Mouse (Mus musculus) left cerebral cortex, adult 9 months (tissue): ENCODE measurements at regions not wholly inside any gene's neighbourhood (a gene's known extent, or its start where the extent isn't known, plus 50 kb on each side); places are given as distances from the start of the nearest gene placed in this dataset.
"Not testable (repeated sequence)": the region's sequence is repeated elsewhere in the genome, so short reads cannot be mapped to it uniquely, and the experiment has no call there.

Source experiments
- DNase-seq, 2 experiments: peaks; one replicate each; pipeline ENCODE4 v3.0.0; 2022; ENCODE audit warnings: low spot score in 2 of 2

DNA sequence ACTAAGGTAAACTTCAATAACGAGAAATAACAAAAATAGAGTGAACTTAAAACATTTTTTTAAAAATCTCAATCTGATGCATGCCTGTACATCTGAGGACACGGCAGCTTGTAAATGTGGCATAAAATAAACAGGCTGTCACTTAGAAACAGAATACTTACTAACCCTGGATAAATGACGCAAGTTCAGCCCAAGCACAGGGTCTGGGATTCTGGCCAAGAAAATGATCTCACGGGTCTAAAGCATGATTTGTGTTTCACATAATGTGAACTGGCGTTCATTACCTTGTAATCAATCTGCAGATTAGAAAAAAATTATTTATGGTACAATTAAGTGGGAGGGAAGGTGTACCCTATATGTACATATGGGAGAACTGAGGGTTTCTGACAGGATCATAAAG lies 512.1 kb upstream of the Vrk2 start:
- DNase-seq, result no peak

DNA sequence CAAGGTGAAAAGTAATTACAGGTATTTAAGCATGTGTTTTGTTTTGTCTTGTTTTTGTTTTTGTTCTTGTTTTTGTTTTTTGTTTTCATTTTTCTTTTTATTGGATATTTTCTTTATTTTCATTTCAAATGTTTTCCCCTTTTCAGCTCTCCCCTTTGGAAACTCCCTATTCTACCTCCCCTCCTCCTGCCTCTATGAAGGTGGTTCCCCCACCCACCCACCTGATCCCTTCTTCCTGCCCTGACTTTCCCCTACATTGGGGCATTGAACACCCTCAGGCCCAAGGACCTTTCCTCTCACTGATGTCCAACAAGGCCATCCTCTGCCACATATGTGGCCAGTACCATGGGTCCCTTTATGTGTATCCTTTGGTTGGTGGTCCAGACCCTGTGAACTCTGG lies 509.1 kb upstream of the Vrk2 start:
- no peak for DNase-seq

- DNase-seq, result no peak
These were observed 508.2 kb upstream of the Vrk2 start for GRCm38 (mm10) chr11:27102045-27102444.

- DNase-seq, result no peak
These were observed 502.8 kb upstream of the Vrk2 start for GRCm38 (mm10) chr11:27096615-27097014.

DNA sequence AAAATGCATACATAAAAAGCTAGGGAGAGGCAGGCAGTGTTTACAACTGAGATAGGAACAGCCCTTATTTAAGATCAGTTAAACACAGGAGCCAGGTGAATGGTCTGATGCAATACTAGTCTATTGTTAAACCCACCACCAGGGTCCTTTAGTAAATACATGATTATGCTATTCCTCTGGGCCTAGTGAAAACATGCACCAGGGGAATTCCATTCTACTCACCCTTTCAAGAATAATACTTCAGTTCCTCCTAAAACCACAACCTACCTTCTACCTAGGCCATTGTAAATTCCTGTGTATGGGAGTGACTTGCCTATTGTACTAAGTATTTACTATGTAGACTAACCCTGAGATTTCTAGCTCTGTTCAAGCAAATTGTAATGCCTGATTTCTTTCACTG lies 501.7 kb upstream of the Vrk2 start:
- not testable (repeated sequence) for DNase-seq

GRCm38 (mm10) chr11:27086516-27086915 lies 492.7 kb upstream of the Vrk2 start:
- DNase-seq, result no peak

GRCm38 (mm10) chr11:27081188-27081587 lies 487.4 kb upstream of the Vrk2 start:
- no peak for DNase-seq

- no peak for DNase-seq
These were observed 476.6 kb upstream of the Vrk2 start for GRCm38 (mm10) chr11:27070381-27070780.

GRCm38 (mm10) chr11:27027243-27027852 lies 433.5 kb upstream of the Vrk2 start:
- no peak for DNase-seq

DNA sequence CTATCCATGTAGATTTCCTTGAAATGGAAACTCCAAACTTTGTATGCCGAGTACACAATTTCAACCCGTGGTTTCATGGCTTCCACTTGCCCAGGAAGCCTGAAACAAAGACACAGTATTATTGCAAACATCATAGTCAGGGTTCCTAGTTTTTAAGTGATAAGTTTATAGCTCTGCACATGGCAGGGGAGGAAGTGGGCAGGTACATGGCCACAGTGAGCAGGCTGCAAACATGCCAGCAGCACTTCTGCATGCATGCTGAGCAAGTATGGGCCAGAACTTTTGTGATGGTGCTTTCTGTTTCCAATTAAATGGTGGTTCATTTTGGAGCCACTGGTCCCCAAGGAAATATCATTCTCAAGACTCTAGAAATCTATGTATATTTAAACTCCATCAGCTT lies 431.7 kb upstream of the Vrk2 start:
- DNase-seq, result no peak

DNA sequence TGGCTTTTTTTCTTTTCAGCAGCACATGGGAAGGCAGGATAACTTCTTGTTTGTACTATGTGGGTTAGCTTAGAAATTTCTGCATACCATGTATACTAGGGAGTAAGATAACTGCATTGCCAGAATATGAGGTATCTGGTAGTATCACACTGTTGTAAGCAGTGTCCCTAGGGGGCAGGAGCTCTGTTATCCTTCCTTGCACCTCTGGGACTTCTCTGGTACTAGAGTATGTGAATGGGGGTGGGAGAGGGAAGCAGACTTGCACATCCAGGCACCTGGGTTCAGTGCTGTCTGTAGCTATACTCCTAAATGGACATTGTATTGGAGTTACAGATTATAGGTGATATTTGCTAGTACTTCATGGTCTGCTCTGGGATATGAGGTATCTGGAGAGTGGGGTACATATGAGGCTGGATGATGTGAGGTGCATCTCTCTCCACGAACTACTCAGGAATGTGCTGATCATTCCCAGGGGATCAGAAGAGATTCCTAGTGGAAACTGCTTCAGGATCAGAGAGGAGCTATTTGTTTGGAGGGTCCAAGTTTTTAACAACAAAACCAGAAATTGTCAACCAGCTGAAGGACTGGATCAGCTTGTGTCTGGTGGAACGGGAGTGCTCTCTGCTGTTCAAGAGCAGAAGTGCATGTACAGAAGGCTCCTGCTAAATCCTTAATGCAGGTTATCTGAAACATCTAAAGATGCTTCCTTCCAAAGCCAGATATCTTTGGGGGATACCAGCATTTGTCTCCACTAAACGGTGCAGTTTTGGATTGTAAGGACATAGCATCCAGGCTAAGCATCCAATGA lies 402.7 kb upstream of the Vrk2 start:
- DNase-seq, result peak; percentile 19 to 80

GRCm38 (mm10) chr11:26981216-26981615 lies 387.4 kb upstream of the Vrk2 start:
- no peak for DNase-seq

GRCm38 (mm10) chr11:26972533-26973081 lies 378.8 kb upstream of the Vrk2 start:
- DNase-seq, result peak in 1 of 2 experiments; percentile 40

- no peak for DNase-seq
These were observed 377.4 kb upstream of the Vrk2 start for GRCm38 (mm10) chr11:26971161-26971560.

- no peak for DNase-seq
These were observed 373.6 kb upstream of the Vrk2 start for GRCm38 (mm10) chr11:26967427-26967826.

DNA sequence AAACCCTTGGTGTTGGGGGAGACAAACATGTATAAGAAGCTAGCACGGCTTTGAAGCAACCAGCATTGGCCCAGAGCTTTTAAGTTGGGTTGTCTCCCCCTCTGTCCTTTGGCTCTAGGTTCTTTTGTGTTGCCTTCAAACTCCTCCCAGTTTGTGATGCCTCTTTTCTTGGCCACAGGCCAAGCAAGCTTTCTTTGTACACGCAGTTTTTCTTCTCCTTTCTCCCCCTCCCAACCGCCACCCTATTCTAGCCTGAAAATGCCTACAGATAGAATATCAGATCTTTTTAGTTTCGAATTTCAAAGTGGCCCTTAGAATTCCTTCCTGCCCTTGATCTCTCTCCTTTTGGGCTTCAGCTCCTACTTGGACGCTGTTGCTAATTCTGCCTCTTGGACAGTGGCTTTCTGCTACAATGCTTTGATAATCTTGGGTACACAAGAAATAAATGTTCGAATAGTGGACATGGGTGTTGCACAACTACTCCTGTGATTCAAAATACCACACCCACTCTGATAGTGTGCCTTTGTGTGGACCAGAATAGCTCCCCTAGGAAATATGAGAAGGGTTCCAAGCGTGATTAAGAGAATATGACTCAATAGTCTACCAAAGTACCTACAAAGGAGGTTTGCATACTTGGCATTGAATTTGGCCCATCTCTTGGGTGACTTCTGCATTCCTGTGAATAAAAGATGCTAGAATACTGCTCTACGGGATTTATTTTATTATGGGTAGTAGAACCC lies 369.3 kb upstream of the Vrk2 start:
- peak in 1 of 2 experiments; percentile 10 for DNase-seq

GRCm38 (mm10) chr11:26962040-26962927 lies 368.5 kb upstream of the Vrk2 start:
- DNase-seq, result no peak

DNA sequence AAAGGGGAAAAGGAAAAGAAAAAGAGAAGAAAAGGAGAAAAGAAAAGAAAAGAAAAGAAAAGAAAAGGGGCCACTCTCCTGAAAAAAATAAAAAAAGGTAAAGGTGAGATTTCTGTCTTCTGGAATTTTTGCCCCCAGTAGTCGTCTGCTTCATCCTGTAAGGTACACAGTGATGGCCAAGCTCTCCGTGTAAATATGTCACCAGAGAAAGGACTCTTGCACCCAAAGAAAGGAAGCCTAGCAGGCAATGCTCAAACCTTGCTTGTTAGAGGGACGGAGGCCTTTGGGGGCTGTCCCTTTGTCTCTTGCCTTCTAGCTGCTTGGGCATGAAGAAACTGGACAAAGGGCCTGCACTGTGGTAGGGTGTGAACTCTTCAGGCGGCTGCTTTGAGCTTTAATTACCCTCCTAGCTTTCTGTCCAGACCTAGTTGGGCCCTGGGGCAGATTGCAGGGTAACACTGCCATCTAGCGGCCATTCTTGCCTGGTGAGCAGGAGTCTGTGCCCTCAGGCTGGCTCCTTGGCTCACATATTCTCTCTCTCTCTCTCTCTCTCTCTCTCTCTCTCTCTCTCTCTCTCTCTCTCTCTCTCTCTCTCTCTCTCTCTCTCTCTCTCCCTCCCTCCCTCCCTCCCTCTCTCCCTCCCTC lies 367.7 kb upstream of the Vrk2 start:
- DNase-seq, result peak in 1 of 2 experiments; percentile 92

DNA sequence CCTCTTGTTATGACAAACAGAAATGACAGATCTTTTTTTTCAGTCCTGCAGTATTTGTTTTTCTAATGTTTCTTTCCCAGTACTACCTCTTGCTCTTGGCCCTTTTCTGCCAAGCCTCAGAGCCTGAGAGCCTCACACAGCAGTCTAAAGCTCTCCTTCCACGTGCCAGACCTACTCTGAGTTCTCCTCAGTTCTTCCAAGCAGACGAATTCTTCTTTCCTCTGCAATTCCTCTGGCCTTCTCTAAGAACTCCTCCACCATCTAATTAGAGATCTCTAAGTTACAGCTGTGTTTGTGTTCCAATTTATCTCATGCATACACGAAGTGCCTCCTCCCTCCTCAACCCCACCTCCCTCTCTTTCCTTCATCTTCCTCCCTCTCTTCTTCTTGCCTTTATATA lies 362.4 kb upstream of the Vrk2 start:
- DNase-seq, result no peak

DNA sequence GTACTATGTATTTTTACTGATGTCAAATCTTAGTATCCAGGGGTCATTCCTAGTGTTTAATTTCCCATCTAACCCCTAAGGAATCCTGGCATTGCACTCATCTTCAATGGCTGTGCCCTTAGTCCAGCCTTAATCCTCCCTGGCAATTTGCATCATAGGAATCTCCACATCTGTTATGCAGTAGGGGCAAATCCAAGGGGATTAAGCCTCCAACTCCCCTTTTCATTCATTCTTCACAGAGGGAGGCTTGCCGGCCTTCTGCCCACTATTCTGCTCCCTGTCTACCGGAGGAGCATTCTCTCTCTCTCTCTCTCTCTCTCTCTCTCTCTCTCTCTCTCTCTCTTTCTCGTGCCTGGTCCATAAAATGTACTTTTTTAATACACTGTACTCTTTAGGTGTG lies 338.0 kb upstream of the Vrk2 start:
- no peak for DNase-seq

GRCm38 (mm10) chr11:26907099-26907498 lies 313.3 kb upstream of the Vrk2 start:
- no peak for DNase-seq
